Comparison of ENCODE assay signal across 24 mouse cellular contexts in genomic region chr5:87705891-87706290, GRCm38 (mm10). TPM values are rescaled to one million over a fixed set of nuclear protein-coding genes. Genes with fewer than 3 reads are reported as not detected.
"Had no signal": no experiment of that assay in that cellular context is flagged by ENCODE, and none has a peak within 500 bp of the region (broad histone marks: within the 10 kb centered on the region; RNA-seq: fewer than 3 reads in every experiment).

No protein-coding gene starts in this region.

- H3K27me3 ChIP-seq: neural tube, embryonic 13.5 days; neural tube, embryonic 15.5 days; stomach, embryonic 15.5 days had no signal

- H3K4me1 ChIP-seq: neural tube, embryonic 13.5 days; neural tube, embryonic 15.5 days; stomach, embryonic 15.5 days had no signal

- H3K36me3 ChIP-seq: neural tube, embryonic 13.5 days; neural tube, embryonic 15.5 days; stomach, embryonic 15.5 days had no signal

- H3K9ac ChIP-seq: neural tube, embryonic 13.5 days; neural tube, embryonic 15.5 days; stomach, embryonic 15.5 days had no signal

- H3K4me2 ChIP-seq: neural tube, embryonic 13.5 days; neural tube, embryonic 15.5 days; stomach, embryonic 15.5 days had no signal

- H3K4me3 ChIP-seq: neural tube, embryonic 13.5 days; neural tube, embryonic 15.5 days; stomach, embryonic 15.5 days had no signal

- DNase-seq: retina, postnatal 1 day; right cerebral cortex, adult 18-20 months; right cerebral cortex, postnatal 14 days; right cerebral cortex, postnatal 25 days; right cerebral cortex, postnatal 4 days; spleen, adult 18-20 months; thymus, adult 18-20 months; thymus, adult 2 months; thymus, postnatal 14 days; thymus, postnatal 25 days; thymus, postnatal 36 days; thymus, postnatal 4 days had no signal

- H3K9me3 ChIP-seq: neural tube, embryonic 13.5 days; neural tube, embryonic 15.5 days; stomach, embryonic 15.5 days had no signal

- H3K27ac ChIP-seq: neural tube, embryonic 13.5 days; neural tube, embryonic 15.5 days; stomach, embryonic 15.5 days; stomach, postnatal 0 days had no signal

RNA-seq across cellular contexts. Expression of gene Csn2, which starts 6.5 kb away (rescaled TPM):
- total RNA-seq: neutrophil, adult 5-6 weeks had no signal
- polyA plus RNA-seq: neural tube, embryonic 13.5 days; neural tube, embryonic 14.5 days; neural tube, embryonic 15.5 days; spleen, adult 2 months; stomach, embryonic 14.5 days; stomach, embryonic 15.5 days; stomach, embryonic 16.5 days; urinary bladder, adult 2 months had no signal

RNA-seq across cellular contexts. Expression of gene Csn1s1, which starts 39.9 kb away (rescaled TPM):
- total RNA-seq: neutrophil, adult 5-6 weeks had no signal
- polyA plus RNA-seq: neural tube, embryonic 13.5 days; neural tube, embryonic 14.5 days; neural tube, embryonic 15.5 days; small intestine, adult 2 months; spleen, adult 2 months; stomach, embryonic 14.5 days; stomach, embryonic 15.5 days; stomach, embryonic 16.5 days; testis, adult 2 months; urinary bladder, adult 2 months had no signal
